Mouse (Mus musculus): ENCODE data around the gene Zfp800.

Gene Zfp800

DNA sequence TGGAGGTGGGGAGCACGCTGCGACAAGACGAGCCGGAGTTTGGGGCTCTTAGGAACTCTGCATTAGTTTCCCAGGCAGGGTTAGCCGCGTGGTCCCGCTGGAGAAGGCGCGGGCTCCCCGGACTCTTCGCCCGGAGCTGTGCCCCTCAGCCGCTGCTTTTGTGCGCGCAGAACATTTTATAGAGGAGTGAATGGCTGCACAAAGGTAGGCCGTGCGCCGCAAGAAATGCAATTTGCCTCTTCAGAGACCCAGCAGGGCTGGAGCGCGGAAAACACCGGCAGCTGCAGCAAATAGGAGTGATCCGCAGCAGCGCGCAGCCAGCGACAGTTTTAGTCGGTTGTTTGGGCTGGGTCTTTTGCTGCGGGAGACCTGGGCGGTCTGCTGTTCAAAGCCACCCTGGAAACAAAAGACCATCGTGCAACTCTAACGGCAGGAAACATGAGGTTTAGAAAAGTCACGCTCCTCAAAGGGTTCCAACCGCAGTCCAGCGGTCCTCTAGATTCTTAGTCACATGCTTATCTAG is at the start of gene Zfp800:
Zfp800 (minus strand) TSS at position 325 of the 523 bp plus-strand sequence.
- Histone ChIP-seq H3K27me3 (ENCODE audit: control insufficient read depth, insufficient read depth, low read length, poor library complexity, severe bottlenecking) (no peaks in the 10 kb centered on the region), H3K36me3 (ENCODE audit: control insufficient read depth, insufficient read depth, low read length, poor library complexity, severe bottlenecking) (no peaks in the 10 kb centered on the region)
- peak; percentile 25 for DNase-seq (ENCODE audit: low read depth, low spot score)

DNA sequence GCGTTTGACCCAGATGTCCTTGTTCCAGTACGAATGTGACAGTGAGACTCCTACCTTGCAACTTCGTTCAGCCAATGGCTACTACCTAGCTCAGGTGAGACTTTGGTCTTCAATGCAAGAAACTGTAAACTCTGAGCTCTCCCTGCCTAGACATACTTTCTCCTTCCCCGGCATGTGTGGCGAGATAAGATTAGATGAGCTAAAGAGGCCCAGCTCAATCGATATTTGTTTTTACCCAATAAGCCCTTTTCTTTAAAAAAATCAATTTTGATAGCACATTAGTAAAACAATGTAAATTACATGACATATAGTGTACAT is 33.7 kb upstream of the Zfp800 start:
- no peaks in the 10 kb centered on the region for H3K27me3 ChIP-seq (ENCODE audit: control insufficient read depth, insufficient read depth, low read length, poor library complexity, severe bottlenecking)
- H3K36me3 ChIP-seq (ENCODE audit: control insufficient read depth, insufficient read depth, low read length, poor library complexity, severe bottlenecking) = no peaks in the 10 kb centered on the region
- no peak for DNase-seq (ENCODE audit: low read depth, low spot score)

DNA sequence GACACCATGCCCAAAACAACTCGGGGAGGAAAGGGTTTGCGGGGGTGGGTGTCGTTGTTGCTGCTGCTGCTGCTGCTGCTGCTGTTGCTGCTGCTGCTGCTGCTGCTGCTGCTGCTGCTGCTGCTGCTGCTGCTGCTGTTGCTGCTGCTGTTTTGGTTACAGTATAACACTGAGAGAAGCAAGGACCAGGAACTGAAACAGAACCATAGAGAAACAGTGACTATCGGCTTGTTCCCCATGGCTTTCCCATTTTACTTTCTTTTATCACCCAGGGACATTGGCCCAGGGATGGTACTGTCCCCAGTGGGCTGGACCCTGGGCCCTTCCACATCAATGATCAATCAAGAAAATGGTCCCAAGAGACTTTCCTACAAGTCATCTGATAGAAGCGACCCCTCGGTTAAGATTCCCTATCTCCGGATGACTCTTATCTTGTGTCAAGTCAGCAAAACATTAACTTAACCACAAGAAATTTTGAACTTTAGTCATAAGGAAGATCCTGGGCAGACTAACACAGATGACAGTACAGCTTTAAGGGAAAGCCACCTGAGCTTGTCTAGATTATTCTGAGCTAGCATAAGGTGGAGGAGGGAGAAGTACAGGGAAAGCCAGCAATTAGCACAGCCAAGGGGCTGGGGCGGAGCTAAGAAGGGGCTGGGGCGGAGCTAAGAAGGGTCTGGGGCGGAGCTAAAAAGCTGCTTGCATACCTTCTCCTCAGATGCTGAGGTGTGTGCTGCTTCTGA is 33.2 kb upstream of the Zfp800 start:
- no peaks in the 10 kb centered on the region for H3K27me3 ChIP-seq (ENCODE audit: control insufficient read depth, insufficient read depth, low read length, poor library complexity, severe bottlenecking)
- no peaks in the 10 kb centered on the region for H3K36me3 ChIP-seq (ENCODE audit: control insufficient read depth, insufficient read depth, low read length, poor library complexity, severe bottlenecking)
- DNase-seq (ENCODE audit: low read depth, low spot score) = no peak

DNA sequence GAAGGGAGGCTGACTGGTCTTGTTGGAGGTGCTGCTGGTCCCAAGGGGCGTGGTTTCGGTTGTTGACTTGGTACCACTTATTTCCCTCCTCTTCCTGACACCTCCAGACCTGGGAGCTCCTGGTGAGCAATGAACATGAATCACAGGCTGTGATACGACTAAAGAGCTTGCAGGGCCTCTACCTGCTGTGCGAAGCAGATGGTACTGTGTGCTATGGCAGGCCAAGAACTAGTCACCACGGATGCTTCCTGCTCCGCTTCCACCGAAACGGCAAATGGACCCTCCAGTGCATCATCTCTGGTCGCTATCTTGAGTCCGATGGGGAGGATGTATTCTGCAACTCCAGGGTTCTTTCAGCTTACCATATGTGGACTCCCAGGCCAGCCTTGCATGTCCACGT is 32.1 kb upstream of the Zfp800 start:
- Histone ChIP-seq H3K36me3 (ENCODE audit: control insufficient read depth, insufficient read depth, low read length, poor library complexity, severe bottlenecking) (no peaks in the 10 kb centered on the region), H3K27me3 (ENCODE audit: control insufficient read depth, insufficient read depth, low read length, poor library complexity, severe bottlenecking) (no peaks in the 10 kb centered on the region)
- DNase-seq (ENCODE audit: low read depth, low spot score) = no peak

DNA sequence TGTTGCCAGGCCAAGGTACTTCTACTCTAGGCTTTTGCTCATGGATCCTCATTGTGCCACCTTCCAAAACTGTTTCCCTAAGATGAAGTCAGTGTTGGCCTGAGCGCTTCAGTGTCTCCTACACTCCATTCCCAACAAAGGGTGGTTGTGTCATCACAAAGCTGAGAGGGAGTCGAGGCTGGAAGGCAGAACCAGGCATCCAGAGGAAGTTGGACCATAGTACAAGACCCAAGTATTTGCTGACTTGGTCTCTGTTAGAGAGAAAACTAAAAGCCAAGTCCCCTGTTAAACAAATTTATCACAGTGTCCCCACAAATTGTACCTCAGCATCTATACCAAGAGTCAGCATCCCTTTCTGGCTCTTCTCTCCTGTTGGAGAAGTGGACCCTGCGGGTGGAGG is 30.5 kb upstream of the Zfp800 start, which contains the start of gene Gcc1:
Gcc1 (minus strand) TSS at position 101 of the 400 bp plus-strand sequence.
- Histone ChIP-seq H3K36me3 (ENCODE audit: control insufficient read depth, insufficient read depth, low read length, poor library complexity, severe bottlenecking) (no peaks in the 10 kb centered on the region), H3K27me3 (ENCODE audit: control insufficient read depth, insufficient read depth, low read length, poor library complexity, severe bottlenecking) (no peaks in the 10 kb centered on the region; the same call in 1 of the 2 replicates)
- DNase-seq (ENCODE audit: low read depth, low spot score) = no peak

DNA sequence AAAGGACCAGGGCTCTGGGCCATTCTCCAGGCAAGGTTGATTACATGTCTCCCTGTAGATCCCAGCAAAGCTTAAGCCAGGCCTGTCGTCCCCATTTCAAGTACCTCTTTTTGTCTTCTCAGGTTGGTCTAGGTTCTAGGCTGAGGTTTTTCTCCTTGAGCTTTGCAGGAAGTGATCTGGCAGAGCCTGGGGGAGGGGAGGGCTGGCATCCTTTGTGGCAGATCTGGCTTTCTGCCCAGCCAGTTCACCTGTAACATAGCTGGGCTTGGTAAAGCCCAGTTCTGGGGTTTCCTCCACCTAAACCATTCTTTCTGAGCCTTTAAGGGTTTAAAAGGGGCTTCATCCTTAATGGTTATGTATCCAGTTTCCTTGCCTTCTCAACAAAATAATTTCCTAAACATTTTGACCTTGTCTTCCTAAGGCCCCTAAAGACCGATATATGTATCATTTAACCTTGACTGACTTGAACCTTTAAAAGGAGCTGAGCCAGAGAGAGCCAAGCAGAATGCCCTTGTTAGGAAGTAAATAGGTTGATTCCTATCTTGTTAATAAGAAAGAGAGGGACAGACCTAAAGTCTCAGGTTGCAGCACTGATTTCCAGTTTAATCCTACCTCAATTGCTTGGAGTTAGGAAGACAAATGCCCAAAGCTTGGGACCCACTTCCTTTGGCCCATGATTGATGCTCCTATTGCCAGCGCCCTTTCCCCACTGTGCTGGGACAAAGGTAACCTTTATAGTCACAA is 29.5 kb upstream of the Zfp800 start, which contains the start of gene Fscn3:
Fscn3 (plus strand) TSS at position 694 of the 744 bp plus-strand sequence.
- H3K27me3 ChIP-seq (ENCODE audit: control insufficient read depth, insufficient read depth, low read length, poor library complexity, severe bottlenecking) = no peaks in the 10 kb centered on the region; the same call in 1 of the 2 replicates
- no peaks in the 10 kb centered on the region for H3K36me3 ChIP-seq (ENCODE audit: control insufficient read depth, insufficient read depth, low read length, poor library complexity, severe bottlenecking)
- DNase-seq (ENCODE audit: low read depth, low spot score) = no peak

DNA sequence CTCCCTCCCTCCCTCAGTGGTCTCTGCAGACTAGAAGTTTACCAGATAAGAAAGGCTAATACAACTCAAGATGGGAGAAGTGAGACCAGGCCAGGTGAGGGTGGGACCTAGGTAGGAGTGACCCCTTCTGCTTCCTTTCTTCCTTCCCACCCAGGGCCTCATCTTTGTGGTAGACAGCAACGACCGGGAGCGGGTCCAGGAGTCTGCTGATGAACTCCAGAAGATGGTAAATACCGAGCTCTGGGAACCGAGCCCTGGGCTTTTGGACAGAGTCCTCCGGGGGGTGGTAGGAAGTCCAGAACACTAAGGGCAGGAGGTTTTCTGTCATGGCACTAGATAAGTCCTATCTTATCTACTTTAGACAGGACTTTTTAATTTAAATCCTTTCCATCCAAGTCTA is 27.2 kb upstream of the Zfp800 start:
- DNase-seq (ENCODE audit: low read depth, low spot score) = no peak
- Histone ChIP-seq H3K36me3 (ENCODE audit: control insufficient read depth, insufficient read depth, low read length, poor library complexity, severe bottlenecking) (no peaks in the 10 kb centered on the region), H3K27me3 (ENCODE audit: control insufficient read depth, insufficient read depth, low read length, poor library complexity, severe bottlenecking) (no peaks in the 10 kb centered on the region; the same call in 1 of the 2 replicates)

DNA sequence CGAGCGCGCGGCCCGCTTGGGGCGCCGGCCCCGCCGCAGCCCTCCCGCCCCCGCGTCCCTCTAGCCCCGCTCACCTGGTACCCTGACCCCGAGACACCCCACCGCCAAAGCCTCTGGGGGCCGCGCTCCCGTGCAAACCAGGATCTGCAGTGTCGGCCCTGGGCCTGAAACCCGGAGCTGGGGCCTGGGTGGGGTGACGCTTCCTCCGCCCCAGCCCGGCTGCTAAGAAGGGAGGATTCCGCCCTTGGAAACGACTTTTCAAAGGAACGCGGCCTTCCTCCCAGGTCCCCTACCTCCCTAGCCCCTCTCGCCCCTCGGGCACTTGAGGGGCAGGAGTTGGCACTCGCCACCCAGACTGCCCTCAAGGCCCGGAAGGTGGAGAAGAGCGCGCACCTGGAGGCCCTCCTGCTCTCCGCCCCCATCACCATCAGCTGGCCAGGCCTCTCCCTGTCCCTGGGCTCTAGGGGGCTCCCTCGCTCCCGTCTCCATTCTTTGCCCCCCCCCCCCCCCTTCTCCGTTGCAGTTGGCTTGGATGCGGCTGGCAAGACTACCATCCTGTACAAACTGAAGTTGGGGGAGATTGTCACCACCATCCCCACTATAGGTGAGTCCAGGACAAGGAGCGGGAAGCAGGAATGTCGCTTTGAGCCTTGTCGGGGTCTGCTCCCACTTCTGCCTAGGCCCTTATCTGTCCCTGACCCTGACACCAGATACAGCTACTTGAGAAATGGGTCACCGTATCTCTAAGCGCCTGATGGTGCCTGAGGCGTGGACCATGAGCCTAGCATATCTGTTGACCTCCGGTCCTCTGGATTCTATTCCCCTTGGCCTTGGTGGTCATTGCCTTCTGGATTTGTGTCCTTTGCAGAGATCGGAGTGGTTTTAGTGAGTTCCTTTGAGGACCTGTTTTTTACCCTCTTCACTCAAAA is 26.2 kb upstream of the Zfp800 start:
- Histone ChIP-seq H3K36me3 (ENCODE audit: control insufficient read depth, insufficient read depth, low read length, poor library complexity, severe bottlenecking) (no peaks in the 10 kb centered on the region), H3K27me3 (ENCODE audit: control insufficient read depth, insufficient read depth, low read length, poor library complexity, severe bottlenecking) (no peaks in the 10 kb centered on the region; the same call in 1 of the 2 replicates)
- no peak for DNase-seq (ENCODE audit: low read depth, low spot score)

DNA sequence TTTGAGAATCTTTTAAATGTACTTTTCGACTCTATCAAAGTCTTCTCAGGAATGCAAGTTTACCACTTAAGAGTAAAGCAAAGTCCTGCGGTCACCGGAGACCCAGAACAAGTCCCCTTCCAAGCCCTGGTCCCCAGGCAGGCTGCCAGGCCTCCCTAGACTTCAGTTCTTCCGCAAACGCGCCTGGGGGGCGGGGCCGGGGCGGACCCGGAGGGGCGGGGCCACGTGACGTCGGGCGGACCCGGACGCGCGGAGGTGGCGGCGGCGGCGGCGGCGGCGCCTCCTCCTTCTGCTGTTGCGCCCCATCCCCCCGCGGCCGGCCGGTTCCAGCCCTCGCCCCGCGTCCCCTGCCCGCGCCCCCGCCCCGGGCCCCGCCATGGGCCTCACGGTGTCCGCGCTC is 25.5 kb upstream of the Zfp800 start, which contains the start of gene Arf5:
Arf5 (plus strand) TSS at position 248 of the 400 bp plus-strand sequence.
- peak; percentile 91 for DNase-seq (ENCODE audit: low read depth, low spot score)

DNA sequence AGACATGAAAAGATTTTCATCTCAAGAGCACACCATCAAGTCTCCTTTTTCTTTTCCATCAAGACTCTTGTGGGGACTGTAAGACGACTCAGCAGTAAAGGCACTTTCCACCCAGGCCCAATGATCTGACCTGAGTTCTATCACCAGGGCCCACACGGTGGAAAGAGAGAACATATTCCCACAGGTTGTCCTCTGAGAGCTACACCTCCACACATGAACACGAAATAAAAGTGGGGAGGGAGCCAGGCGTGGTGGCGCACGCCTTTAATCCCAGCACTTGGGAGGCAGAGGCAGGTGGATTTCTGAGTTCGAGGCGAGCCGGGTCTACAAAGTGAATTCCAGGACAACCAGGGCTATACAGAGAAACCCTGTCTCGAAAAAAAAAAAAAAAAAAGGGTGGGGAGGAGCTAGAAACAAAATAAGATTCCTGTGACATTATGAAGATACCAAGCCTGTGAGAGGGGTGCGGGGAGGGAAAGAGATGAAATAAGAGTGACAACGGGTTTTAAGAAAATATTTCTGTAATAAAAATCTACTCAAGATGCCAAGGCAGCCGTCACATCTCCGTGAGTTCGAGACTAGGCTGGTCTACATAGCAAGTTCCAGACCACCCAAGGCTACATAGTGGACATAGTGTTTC is 25.0 kb upstream of the Zfp800 start:
- DNase-seq (ENCODE audit: low read depth, low spot score) = no peak
- Histone ChIP-seq H3K36me3 (ENCODE audit: control insufficient read depth, insufficient read depth, low read length, poor library complexity, severe bottlenecking) (peaks cover 8% of the 10 kb centered on the region), H3K27me3 (ENCODE audit: control insufficient read depth, insufficient read depth, low read length, poor library complexity, severe bottlenecking) (no peaks in the 10 kb centered on the region; the same call in 1 of the 2 replicates)

More for the DNA sequence above, 25.5 kb upstream of the Zfp800 start, which contains the start of gene Arf5:
- Histone ChIP-seq H3K27me3 (ENCODE audit: control insufficient read depth, insufficient read depth, low read length, poor library complexity, severe bottlenecking) (no peaks in the 10 kb centered on the region; the same call in 1 of the 2 replicates), H3K36me3 (ENCODE audit: control insufficient read depth, insufficient read depth, low read length, poor library complexity, severe bottlenecking) (peaks cover 3% of the 10 kb centered on the region)

DNA sequence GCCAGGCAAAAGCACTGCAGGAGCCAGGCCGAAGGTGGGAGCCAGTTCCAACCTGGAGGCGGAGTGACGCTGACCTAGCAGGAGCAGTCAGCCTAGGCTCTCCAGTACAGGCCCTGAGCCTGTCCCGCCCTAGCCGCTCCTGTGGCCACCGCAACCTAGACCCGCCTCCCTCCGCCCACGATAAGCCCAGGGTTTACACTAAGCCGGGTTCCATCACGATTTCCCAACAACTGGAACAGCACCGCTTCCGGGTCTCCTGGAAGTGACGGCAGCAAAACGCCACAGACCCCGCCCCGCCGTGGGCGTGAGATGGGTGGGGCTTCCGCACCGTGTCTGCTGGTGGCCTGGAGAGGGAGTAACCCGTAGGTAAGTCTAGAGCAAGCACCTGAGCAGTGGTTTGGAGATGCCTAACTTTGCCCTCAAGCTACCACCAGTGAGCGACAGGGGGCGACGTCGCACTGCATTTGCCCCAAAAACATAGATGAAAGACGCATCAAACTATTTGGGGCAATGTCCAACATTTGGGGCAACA is 23.7 kb upstream of the Zfp800 start:
- H3K27me3 ChIP-seq (ENCODE audit: control insufficient read depth, insufficient read depth, low read length, poor library complexity, severe bottlenecking) = no peaks in the 10 kb centered on the region; the same call in 1 of the 2 replicates
- DNase-seq (ENCODE audit: low read depth, low spot score) = peak; percentile 97

DNA sequence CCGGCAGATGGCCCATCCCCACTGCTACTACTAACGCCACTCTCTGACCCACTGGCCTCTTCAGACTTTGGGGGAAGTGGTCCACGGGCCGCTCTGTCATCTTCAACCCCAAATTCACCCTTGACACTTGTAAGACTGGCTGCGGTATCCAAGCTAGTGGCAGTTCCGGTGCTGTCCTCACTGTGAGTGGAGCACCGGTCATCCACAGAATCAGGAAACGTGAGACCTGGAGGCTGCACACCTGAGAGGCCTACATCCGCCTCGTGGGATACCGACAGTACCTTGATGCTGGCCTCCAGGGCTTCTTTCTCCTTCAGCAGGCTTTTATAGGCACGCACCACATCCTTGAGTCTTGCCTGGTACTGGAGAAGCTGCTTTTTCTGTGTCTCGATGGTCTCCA is 23.1 kb upstream of the Zfp800 start:
- DNase-seq (ENCODE audit: low read depth, low spot score) = no peak
- no peaks in the 10 kb centered on the region; the same call in 1 of the 2 replicates for H3K27me3 ChIP-seq (ENCODE audit: control insufficient read depth, insufficient read depth, low read length, poor library complexity, severe bottlenecking)

More for the DNA sequence above, 23.7 kb upstream of the Zfp800 start:
- peaks cover 11% of the 10 kb centered on the region for H3K36me3 ChIP-seq (ENCODE audit: control insufficient read depth, insufficient read depth, low read length, poor library complexity, severe bottlenecking)

DNA sequence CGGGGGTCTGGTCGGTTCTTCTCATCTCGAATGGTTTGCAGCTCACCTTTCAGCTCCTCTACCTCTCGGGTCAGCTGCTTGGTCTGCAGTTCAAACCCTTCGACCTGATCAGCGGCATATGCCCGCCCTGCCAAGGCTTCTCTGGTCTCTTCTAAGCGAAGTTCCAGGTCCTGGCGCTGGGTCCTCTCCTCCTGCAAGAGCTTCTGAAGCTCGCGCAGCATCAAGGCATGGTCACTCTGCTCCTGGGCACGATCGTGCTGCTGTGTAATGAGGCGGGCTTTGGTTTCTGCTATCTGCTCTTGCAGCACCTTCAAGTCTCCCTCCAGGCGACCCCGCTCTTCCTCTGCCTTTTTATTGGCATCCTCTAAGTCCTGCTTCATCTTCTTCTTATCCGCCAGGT is 22.6 kb upstream of the Zfp800 start:
- peaks cover 11% of the 10 kb centered on the region for H3K36me3 ChIP-seq (ENCODE audit: control insufficient read depth, insufficient read depth, low read length, poor library complexity, severe bottlenecking)
- no peaks in the 10 kb centered on the region; the same call in 1 of the 2 replicates for H3K27me3 ChIP-seq (ENCODE audit: control insufficient read depth, insufficient read depth, low read length, poor library complexity, severe bottlenecking)
- DNase-seq (ENCODE audit: low read depth, low spot score) = no peak

More for the DNA sequence above, 23.1 kb upstream of the Zfp800 start:
- peaks cover 11% of the 10 kb centered on the region for H3K36me3 ChIP-seq (ENCODE audit: control insufficient read depth, insufficient read depth, low read length, poor library complexity, severe bottlenecking)

Data from splenic B cell, adult 2 months (primary cell).